Mouse (Mus musculus) testis, adult 2 months (tissue): ENCODE measurements at regions not wholly inside any gene's neighbourhood (a gene's known extent, or its start where the extent isn't known, plus 50 kb on each side); places are given as distances from the start of the nearest gene placed in this dataset.

Experiments used
- CTCF ChIP-seq: fragments of 200-500 bp; IDR thresholded peaks from 2 replicates; pipeline ENCODE4 v1.5.1; 2012; ENCODE audit warnings: low read depth, mild to moderate bottlenecking, inconsistent platforms, low read length, moderate library complexity; ENCODE audit not compliant: control insufficient read depth, insufficient read depth, insufficient replicate concordance
- POLR2A ChIP-seq: fragments of 200-500 bp; IDR thresholded peaks from 2 replicates; pipeline ENCODE4 v1.6.1; 2012; ENCODE audit warnings: low read depth, mild to moderate bottlenecking, inconsistent platforms, low read length, moderate library complexity; ENCODE audit not compliant: control insufficient read depth

DNA sequence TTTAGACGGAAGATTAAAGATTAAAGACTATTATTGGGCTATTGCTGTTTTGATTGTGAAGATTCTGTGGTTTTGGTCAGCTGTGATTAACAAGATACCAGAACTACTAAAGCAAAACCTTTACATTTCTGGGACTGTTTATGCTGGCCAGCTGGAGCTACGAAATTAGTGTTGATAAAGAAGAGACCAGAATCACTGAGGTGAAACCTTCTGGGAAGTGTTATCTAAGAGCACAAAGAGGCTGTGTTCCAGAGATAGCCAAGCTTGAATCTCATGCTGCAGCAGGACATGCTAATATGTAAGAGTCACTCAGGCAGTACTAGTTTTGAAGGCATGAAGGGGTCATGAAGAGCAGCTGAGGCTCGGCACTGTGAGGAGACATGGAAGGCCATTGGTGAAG lies 169.7 kb upstream of the Sema3d start:
- no peak for TF ChIP-seq POLR2A
- no peak for TF ChIP-seq CTCF
